Mouse (Mus musculus) erythroblast, embryonic 14.5 days (primary cell): ENCODE measurements around the gene Cbs.

Experiments
- GATA1 ChIP-seq: IDR thresholded peaks from 2 replicates; pipeline ENCODE4 v1.6.1; 2012; ENCODE audit warnings: low read length, inconsistent platforms, mixed read lengths
- TAL1 ChIP-seq: IDR thresholded peaks from 3 replicates; pipeline ENCODE4 v1.6.1; 2012; ENCODE audit warnings: low read length, inconsistent platforms, mixed read lengths

- TF ChIP-seq TAL1 (no peak), GATA1 (no peak)
These were observed 65.3 kb downstream of the Cbs start for GRCm38 (mm10) chr17:31571689-31572088.
